Mouse (Mus musculus): ENCODE results near the gene Fabp6.

Fabp6 gene

DNA sequence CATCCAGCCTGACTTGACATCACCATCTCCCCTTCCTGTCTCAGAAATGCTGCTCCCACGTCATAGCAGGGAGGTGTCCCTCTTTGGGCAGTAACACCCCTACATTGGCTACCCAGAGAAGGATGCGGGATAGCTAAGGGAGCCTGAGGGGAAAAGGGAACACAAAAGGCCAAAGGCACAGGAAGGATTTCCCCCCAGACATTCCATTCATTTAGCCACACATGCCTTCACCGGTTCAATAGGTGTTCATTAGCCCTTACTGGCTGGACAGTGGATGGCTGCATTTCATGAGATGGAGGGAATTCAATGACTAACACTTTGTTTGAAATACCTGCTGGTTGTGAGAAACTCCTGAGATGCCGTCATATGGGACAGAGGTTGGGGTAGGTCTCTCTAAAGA, 54.7 kb downstream of the Fabp6 start:
- no peak for DNase-seq (ENCODE audit: low spot score)
